Mouse (Mus musculus) cerebellum, postnatal 25 days (tissue): ENCODE measurements around the gene Fkbp8.
"Not testable (repeated sequence)": the region's sequence is repeated elsewhere in the genome, so short reads cannot be mapped to it uniquely, and the experiment has no call there.

Experiments used
- DNase-seq, 2 experiments: peaks; one replicate each; pipeline ENCODE4 v3.0.0; 2021; ENCODE audit warnings: mixed read lengths in 2 of 2

Gene Fkbp8

GRCm38 (mm10) chr8:70502540-70502939 is 25.0 kb upstream of the Fkbp8 start:
- no peak for DNase-seq

- DNase-seq, result peak; percentile 83 to 88
Observed at GRCm38 (mm10) chr8:70503062-70503750, 24.3 kb upstream of the Fkbp8 start.

GRCm38 (mm10) chr8:70504291-70504716 is 23.2 kb upstream of the Fkbp8 start:
- peak; percentile 58 to 68 for DNase-seq

- peak; percentile 82 to 93 for DNase-seq
Observed at GRCm38 (mm10) chr8:70504851-70505250, 22.7 kb upstream of the Fkbp8 start.

GRCm38 (mm10) chr8:70505698-70506327 is 21.7 kb upstream of the Fkbp8 start:
- peak in 1 of 2 experiments; percentile 56 for DNase-seq

GRCm38 (mm10) chr8:70506328-70507026 is 21.0 kb upstream of the Fkbp8 start, which contains the start of gene Rex1bd:
Rex1bd (minus strand) TSS chr8:70506752.
- DNase-seq, result peak; percentile 97

- DNase-seq, result no peak
Observed at GRCm38 (mm10) chr8:70507027-70507393, 20.5 kb upstream of the Fkbp8 start.

- no peak for DNase-seq
Observed at GRCm38 (mm10) chr8:70509281-70509952, 18.1 kb upstream of the Fkbp8 start.

GRCm38 (mm10) chr8:70510228-70510915 is 17.2 kb upstream of the Fkbp8 start, which contains the start of gene Uba52:
Uba52 (minus strand) TSS chr8:70510801.
- DNase-seq, result peak; percentile 98 to 99

- DNase-seq, result not testable (repeated sequence)
Observed at GRCm38 (mm10) chr8:70511174-70511573, 16.4 kb upstream of the Fkbp8 start.

GRCm38 (mm10) chr8:70511770-70512169 is 15.8 kb upstream of the Fkbp8 start:
- no peak for DNase-seq

GRCm38 (mm10) chr8:70512253-70512903 is 15.1 kb upstream of the Fkbp8 start:
- no peak for DNase-seq

- peak in 1 of 2 experiments; percentile 41 for DNase-seq
Observed at GRCm38 (mm10) chr8:70513441-70513840, 14.1 kb upstream of the Fkbp8 start.

GRCm38 (mm10) chr8:70517940-70518643 is 9.4 kb upstream of the Fkbp8 start:
- no peak for DNase-seq

- no peak for DNase-seq
Observed at GRCm38 (mm10) chr8:70519043-70519442, 8.5 kb upstream of the Fkbp8 start.

GRCm38 (mm10) chr8:70519606-70520005 is 7.9 kb upstream of the Fkbp8 start:
- DNase-seq, result no peak

- peak; percentile 96 to 97 for DNase-seq
Observed at GRCm38 (mm10) chr8:70522592-70523403, 4.7 kb upstream of the Fkbp8 start.

- DNase-seq, result peak in 1 of 2 experiments; percentile 46
Observed at GRCm38 (mm10) chr8:70527111-70527511, 413 bp upstream of the Fkbp8 start.

GRCm38 (mm10) chr8:70528182-70528797 is 766 bp downstream of the Fkbp8 start:
- no peak for DNase-seq

- no peak for DNase-seq
Observed at GRCm38 (mm10) chr8:70529299-70529698, 1.8 kb downstream of the Fkbp8 start.
